Mouse (Mus musculus): Measurements from ENCODE around the gene Sgpp1.

GRCm38 (mm10) chr12:75756387-75756786 lies 20.9 kb upstream of the Sgpp1 start:
- TF ChIP-seq CTCF (IDR thresholded peaks at IDR 0.05; ENCODE audit: borderline replicate concordance, control insufficient read depth, extremely low read depth, insufficient read depth, low read length, poor library complexity) (no peak), POLR2A (IDR thresholded peaks at IDR 0.05; ENCODE audit: control insufficient read depth, extremely low read depth, insufficient read depth, low read length, poor library complexity) (no peak)
